Mouse (Mus musculus) thymus, adult 2 months (tissue): ENCODE measurements around the gene Spns2. TPM values are rescaled to one million over a fixed set of nuclear protein-coding genes. Genes with fewer than 3 reads are reported as not detected.

Experiments used
- DNase-seq: peaks from one replicate; pipeline ENCODE4 v3.0.0; 2021
- H3K27ac ChIP-seq: fragments of 200-500 bp; 2 replicates; pipeline ENCODE4 v1.5.1; 2012; ENCODE audit warnings: low read length, control low read depth; ENCODE audit not compliant: control insufficient read depth, insufficient read depth
- H3K27me3 ChIP-seq: fragments of 200-500 bp; 2 replicates; pipeline ENCODE4 v1.6.1; 2012; ENCODE audit warnings: mild to moderate bottlenecking, low read length, moderate library complexity, mixed read lengths; ENCODE audit not compliant: control insufficient read depth, insufficient read depth
- H3K36me3 ChIP-seq: fragments of 200-500 bp; 2 replicates; pipeline ENCODE4 v1.6.1; 2012; ENCODE audit warnings: mild to moderate bottlenecking, low read length, moderate library complexity; ENCODE audit not compliant: control insufficient read depth, insufficient read depth
- H3K4me1 ChIP-seq: fragments of 200-500 bp; replicated peaks from 2 replicates; pipeline ENCODE4 v1.6.1; 2012; ENCODE audit warnings: low read length; ENCODE audit not compliant: control insufficient read depth, insufficient read depth
- H3K4me3 ChIP-seq: fragments of 200-500 bp; 2 replicates; pipeline ENCODE4 v1.5.1; 2012; ENCODE audit warnings: mild to moderate bottlenecking, low read length, control low read depth, moderate library complexity; ENCODE audit not compliant: control insufficient read depth, insufficient read depth
- CTCF ChIP-seq: fragments of 200-500 bp; IDR thresholded peaks from 2 replicates; pipeline ENCODE4 v1.5.1; 2012; ENCODE audit warnings: mild to moderate bottlenecking, control low read depth, low read length, moderate library complexity, borderline replicate concordance; ENCODE audit not compliant: control insufficient read depth, poor library complexity, insufficient read depth; ENCODE audit errors: extremely low read depth
- POLR2A ChIP-seq: fragments of 200-500 bp; IDR thresholded peaks from 2 replicates; pipeline ENCODE4 v1.6.1; 2012; ENCODE audit warnings: mild to moderate bottlenecking, low read length, control low read depth, moderate library complexity; ENCODE audit not compliant: control insufficient read depth, poor library complexity, insufficient read depth; ENCODE audit errors: extremely low read depth
- WGBS: fragments of 180-500 bp; shearing (Covaris S2); methylation state at CpG from one replicate; pipeline ENCODE4 v1.1.7; 2018; 5-methylcytosine and 5-hydroxymethylcytosine counted together
- polyA plus RNA-seq: library from polyadenylated mRNA; depleted of rRNA; stranded (reverse); fragments of >200 nt; gene quantifications from 2 replicates; pipeline ENCODE4 v1.2.3, GENCODE M21; 2012

Gene Spns2
- polyA plus RNA-seq, 1 experiment, result 10.6 TPM

GRCm38 (mm10) chr11:72485960-72486359 is 3.7 kb downstream of the Spns2 start:
- no peak for DNase-seq
- Histone ChIP-seq H3K27me3 (peaks cover 13% of the 10 kb centered on the region; the same call in 1 of the 2 replicates), H3K4me3 (no peak overlapping the region), H3K4me1 (peaks cover 9% of the 10 kb centered on the region; the same call in 1 of the 2 replicates), H3K36me3 (no peaks in the 10 kb centered on the region), H3K27ac (no peak overlapping the region)
- TF ChIP-seq POLR2A (no peak), CTCF (no peak)
- WGBS, result 78% methylated on average over 11 of the region's 11 CpGs

GRCm38 (mm10) chr11:72485157-72485556 is 4.5 kb downstream of the Spns2 start:
- Histone ChIP-seq H3K27ac (no peak overlapping the region), H3K27me3 (peaks cover 13% of the 10 kb centered on the region; the same call in 1 of the 2 replicates), H3K4me1 (peaks cover 9% of the 10 kb centered on the region; the same call in 1 of the 2 replicates), H3K36me3 (no peaks in the 10 kb centered on the region), H3K4me3 (no peak overlapping the region)
- TF ChIP-seq CTCF (no peak), POLR2A (no peak)
- 27% methylated on average over 5 of the region's 5 CpGs for WGBS
- no peak for DNase-seq

GRCm38 (mm10) chr11:72484549-72484948 is 5.2 kb downstream of the Spns2 start:
- 5% methylated on average over 6 of the region's 6 CpGs for WGBS
- Histone ChIP-seq H3K4me1 (peaks cover 9% of the 10 kb centered on the region; the same call in 1 of the 2 replicates), H3K4me3 (no peak overlapping the region)

GRCm38 (mm10) chr11:72481952-72482351 is 7.8 kb downstream of the Spns2 start:
- H3K27ac ChIP-seq, result no peak overlapping the region
- H3K36me3 ChIP-seq, result no peaks in the 10 kb centered on the region
- no peak for TF ChIP-seq POLR2A
- no peak for TF ChIP-seq CTCF
- H3K4me1 ChIP-seq, result peaks cover 2% of the 10 kb centered on the region; the same call in 1 of the 2 replicates
- 59% methylated on average over 4 of the region's 4 CpGs for WGBS
- DNase-seq, result no peak
- H3K27me3 ChIP-seq, result no peaks in the 10 kb centered on the region
- H3K4me3 ChIP-seq, result no peak overlapping the region

More at GRCm38 (mm10) chr11:72484549-72484948, 5.2 kb downstream of the Spns2 start:
- TF ChIP-seq CTCF (no peak), POLR2A (no peak)
- no peak for DNase-seq
- H3K36me3 ChIP-seq, result no peaks in the 10 kb centered on the region
- peaks cover 13% of the 10 kb centered on the region; the same call in 1 of the 2 replicates for H3K27me3 ChIP-seq
- H3K27ac ChIP-seq, result no peak overlapping the region

GRCm38 (mm10) chr11:72481313-72481712 is 8.4 kb downstream of the Spns2 start:
- Histone ChIP-seq H3K27me3 (no peaks in the 10 kb centered on the region), H3K4me3 (no peak overlapping the region), H3K27ac (no peak overlapping the region), H3K4me1 (peaks cover 2% of the 10 kb centered on the region; the same call in 1 of the 2 replicates), H3K36me3 (no peaks in the 10 kb centered on the region)
- WGBS, result 64% methylated on average over 5 of the region's 5 CpGs
- TF ChIP-seq POLR2A (no peak), CTCF (no peak)
- no peak for DNase-seq

GRCm38 (mm10) chr11:72479499-72479898 is 10.2 kb downstream of the Spns2 start:
- Histone ChIP-seq H3K27me3 (no peaks in the 10 kb centered on the region), H3K36me3 (no peaks in the 10 kb centered on the region), H3K27ac (no peak overlapping the region), H3K4me1 (no peaks in the 10 kb centered on the region), H3K4me3 (no peak overlapping the region)
- TF ChIP-seq POLR2A, result no peak
- no peak for TF ChIP-seq CTCF
- no peak for DNase-seq
- 36% methylated on average over 2 of the region's 2 CpGs for WGBS

- Histone ChIP-seq H3K4me3 (no peak overlapping the region), H3K36me3 (no peaks in the 10 kb centered on the region), H3K27ac (no peak overlapping the region), H3K4me1 (no peaks in the 10 kb centered on the region), H3K27me3 (no peaks in the 10 kb centered on the region)
- TF ChIP-seq CTCF, result no peak
- DNase-seq, result no peak
- 29% methylated on average over 6 of the region's 6 CpGs for WGBS
Observed at GRCm38 (mm10) chr11:72478228-72478627, 11.5 kb downstream of the Spns2 start.
